Mouse (Mus musculus) C2C12 (cell line): ENCODE results near the gene Cpsf7.

Experiments
- CTCF ChIP-seq: IDR thresholded peaks from one replicate; pipeline ENCODE4 v1.5.1; 2011; ENCODE audit not compliant: control insufficient read depth, insufficient read depth, insufficient read length
- MAX ChIP-seq: IDR thresholded peaks from one replicate; pipeline ENCODE4 v1.6.1; 2011; ENCODE audit warnings: mild to moderate bottlenecking, control low read depth
- MYOD1 ChIP-seq: IDR thresholded peaks from one replicate; pipeline ENCODE4 v1.6.1; 2011; ENCODE audit warnings: low read depth; ENCODE audit not compliant: control insufficient read depth, insufficient read length
- USF1 ChIP-seq: IDR thresholded peaks from one replicate; pipeline ENCODE4 v1.6.1; 2011; ENCODE audit warnings: low read depth, mild to moderate bottlenecking, control low read depth, moderate library complexity

DNA sequence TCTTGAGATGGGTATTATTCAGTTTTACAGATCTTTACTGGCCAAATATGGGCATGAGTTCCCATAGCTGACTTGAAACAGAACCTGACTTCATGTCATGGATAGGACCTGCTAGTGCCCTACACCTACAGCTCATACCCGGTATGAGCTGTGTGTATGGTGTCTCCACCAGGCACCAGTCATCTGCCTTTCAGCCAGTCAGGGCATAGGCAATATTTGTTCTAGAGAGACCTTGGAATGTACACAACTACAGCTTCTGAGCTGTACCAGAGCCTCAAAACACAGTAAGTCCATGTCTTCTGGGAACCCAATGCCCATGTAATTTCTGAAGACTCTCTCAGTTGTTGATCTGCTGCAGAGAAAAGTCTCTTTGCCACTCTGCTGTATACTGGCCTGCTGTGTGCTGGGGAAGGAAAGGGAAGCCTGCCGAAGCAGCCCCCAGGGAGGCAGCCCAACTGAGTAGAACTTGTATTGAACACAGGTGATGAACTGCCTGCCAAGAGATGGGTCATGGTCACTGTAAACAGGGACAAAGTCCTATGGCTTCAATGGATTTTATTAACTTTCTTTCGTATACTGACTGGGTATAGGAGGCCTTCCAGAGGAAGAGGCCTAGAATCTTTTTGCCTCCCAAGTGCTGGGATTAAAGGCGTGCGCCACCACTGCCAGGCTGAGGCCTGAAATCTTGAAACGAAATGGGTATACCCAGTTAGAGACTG is 66.8 kb downstream of the Cpsf7 start:
- TF ChIP-seq CTCF = no peak
- no peak for TF ChIP-seq USF1
- TF ChIP-seq MYOD1 = no peak
- no peak for TF ChIP-seq MAX
